Mouse (Mus musculus): ENCODE measurements around the gene Vmn2r87. TPM values are rescaled to one million over a fixed set of nuclear protein-coding genes. Genes with fewer than 3 reads are reported as not detected.
"Not testable (repeated sequence)": the region's sequence is repeated elsewhere in the genome, so short reads cannot be mapped to it uniquely, and the experiment has no call there.

Vmn2r87 gene
- total RNA-seq (2014; fragmentation: Nextera tagmentation) = not detected in 2 replicates
- total RNA-seq (2017) = not detected in 2 replicates

GRCm38 (mm10) chr10:130497296-130497695 is at the start of gene Vmn2r87:
Gene Vmn2r87 (minus strand): TSS chr10:130497396.
- no peak for ATAC-seq (replicated peaks; ENCODE audit: poor library complexity, severe bottlenecking)

DNA sequence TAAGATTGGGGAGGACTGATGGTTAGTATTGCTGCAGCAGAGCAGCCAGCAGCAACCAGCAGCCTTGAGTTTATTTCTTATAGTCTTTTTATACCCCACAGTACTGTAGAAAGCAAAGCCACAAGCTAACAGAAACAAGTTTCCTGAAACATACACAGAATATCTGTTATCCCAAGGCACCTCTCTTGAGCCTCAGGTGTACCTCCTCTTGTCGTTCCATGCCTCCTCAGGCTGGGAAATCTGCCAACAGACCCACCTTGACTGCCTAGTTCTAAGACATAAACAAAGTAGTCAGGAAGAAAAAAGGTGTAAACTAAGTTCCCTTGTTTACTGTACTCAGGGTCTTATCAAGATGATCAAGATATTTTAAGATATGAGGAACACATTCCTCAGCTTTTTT is 47.1 kb upstream of the Vmn2r87 start:
- not testable (repeated sequence) for ATAC-seq (replicated peaks; ENCODE audit: poor library complexity, severe bottlenecking)

GRCm38 (mm10) chr10:130541931-130542691 is 44.9 kb upstream of the Vmn2r87 start:
- ATAC-seq (replicated peaks; ENCODE audit: poor library complexity, severe bottlenecking) = peak; percentile 95

- ATAC-seq (replicated peaks; ENCODE audit: poor library complexity, severe bottlenecking) = peak; percentile 56
Observed at GRCm38 (mm10) chr10:130536101-130536500, 38.9 kb upstream of the Vmn2r87 start.

DNA sequence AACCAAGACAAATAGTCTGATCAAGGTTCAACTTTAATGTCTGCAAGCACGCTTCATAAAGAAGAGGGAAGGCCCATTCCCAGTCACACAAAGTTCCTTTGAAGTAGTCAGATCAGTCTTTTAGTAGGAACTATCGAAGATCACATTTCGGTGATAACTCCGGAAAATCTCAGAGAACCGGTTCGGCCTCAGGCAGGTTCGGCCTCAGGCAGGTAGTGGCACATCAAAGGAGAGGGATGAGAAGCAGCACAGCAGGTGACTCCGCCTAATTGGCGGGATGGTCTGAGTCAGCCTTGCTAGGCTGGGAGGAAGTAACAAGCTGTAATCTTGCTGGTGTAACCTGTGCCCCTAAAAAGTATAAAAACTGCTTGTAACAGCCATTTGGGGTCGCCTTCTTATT is 30.7 kb upstream of the Vmn2r87 start:
- no peak for ATAC-seq (replicated peaks; ENCODE audit: poor library complexity, severe bottlenecking)

DNA sequence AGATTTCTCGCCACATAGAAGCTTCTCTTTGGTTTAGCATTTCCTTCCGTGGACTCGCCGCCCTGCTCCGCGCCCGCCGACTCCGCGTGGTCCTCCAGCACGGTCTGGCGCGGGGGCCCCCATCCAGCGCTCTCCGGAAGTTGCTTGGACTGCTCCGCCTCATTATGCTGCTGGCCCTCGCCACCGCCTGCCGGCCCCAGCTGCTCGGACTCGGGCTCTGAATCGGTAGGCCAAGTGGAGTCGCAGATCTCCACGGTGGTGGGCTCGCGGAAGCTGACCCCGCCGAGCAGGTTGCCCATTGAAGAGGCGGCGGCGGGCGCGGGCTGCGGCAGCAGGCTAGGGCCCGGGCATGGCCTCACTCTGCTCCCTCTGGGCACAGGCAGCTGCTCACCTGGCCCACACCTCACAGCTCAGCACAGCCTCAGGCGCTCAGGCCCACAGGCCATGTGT is 26.9 kb downstream of the Vmn2r87 start:
- peak; percentile 93 for ATAC-seq (replicated peaks; ENCODE audit: poor library complexity, severe bottlenecking)

DNA sequence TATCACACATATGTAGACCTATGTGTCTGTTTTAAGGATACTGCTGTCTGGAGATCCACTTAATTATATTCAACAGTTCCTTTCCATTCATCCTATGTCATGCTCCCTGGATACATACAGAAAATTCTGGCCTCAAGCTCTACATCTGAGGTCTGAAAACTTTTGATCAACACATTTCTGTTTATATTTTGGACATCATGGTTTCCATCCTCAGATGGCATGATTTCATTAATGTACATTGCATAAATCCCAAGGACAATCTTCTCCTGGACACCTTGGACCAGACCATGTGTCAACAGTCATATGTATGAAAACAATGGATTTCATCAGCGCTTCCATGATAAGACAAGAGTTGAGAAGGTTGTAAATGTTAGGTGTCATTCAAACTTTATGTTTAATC is 41.2 kb downstream of the Vmn2r87 start, which contains the start of gene Vmn2r86:
TSS of gene Vmn2r86 (minus strand) at position 101 of the 400 bp plus-strand sequence.
- not testable (repeated sequence) for ATAC-seq (replicated peaks; ENCODE audit: poor library complexity, severe bottlenecking)

- ATAC-seq (replicated peaks; ENCODE audit: poor library complexity, severe bottlenecking) = no peak
Observed at GRCm38 (mm10) chr10:130444776-130445175, 52.4 kb downstream of the Vmn2r87 start.

- not testable (repeated sequence) for ATAC-seq (replicated peaks; ENCODE audit: poor library complexity, severe bottlenecking)
Observed at GRCm38 (mm10) chr10:130434185-130434898, 62.9 kb downstream of the Vmn2r87 start.

DNA sequence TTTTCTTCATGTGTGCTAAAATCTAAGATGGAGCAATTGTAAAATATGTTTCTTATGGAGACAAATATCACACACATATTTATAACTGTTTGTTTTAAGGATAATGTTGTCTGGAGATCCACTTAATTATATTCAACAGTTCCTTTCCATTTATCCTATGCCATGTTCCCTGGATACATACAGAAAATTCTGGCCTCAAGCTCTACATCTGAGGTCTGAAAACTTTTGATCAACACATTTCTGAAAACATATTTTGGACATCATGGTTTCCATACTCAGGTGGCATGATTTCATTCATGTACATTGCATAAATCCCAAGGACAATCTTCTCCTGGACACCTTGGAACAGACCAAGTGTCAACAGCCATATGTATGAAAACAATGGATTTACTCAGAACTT is 67.6 kb downstream of the Vmn2r87 start, which contains the start of gene Vmn2r85:
TSS of gene Vmn2r85 (minus strand) at position 101 of the 400 bp plus-strand sequence.
- ATAC-seq (replicated peaks; ENCODE audit: poor library complexity, severe bottlenecking) = not testable (repeated sequence)

DNA sequence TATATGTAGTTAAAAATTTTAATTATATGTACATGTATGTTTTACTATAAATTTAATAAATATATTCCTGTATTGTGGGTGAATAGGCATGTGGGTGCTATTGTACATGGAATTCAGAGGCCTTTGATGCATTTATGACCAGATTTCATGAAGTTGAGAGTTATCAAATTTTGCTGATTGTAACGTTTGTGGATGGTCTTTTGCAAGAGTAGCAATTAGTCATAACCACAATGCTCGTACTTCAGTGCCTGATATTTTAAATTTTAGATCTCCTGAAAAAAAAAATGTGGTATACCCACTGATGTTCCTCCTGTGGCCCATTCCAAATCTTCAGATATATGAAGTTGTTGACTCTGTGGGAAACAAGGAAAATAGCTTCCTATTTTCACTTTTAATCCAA is 74.8 kb downstream of the Vmn2r87 start:
- not testable (repeated sequence) for ATAC-seq (replicated peaks; ENCODE audit: poor library complexity, severe bottlenecking)

Other genes with a start within 250 kb of the Vmn2r87 start
- gene Neurod4, start 217.2 kb downstream of the Vmn2r87 start, total RNA-seq (2014; fragmentation: Nextera tagmentation) = not detected in 2 replicates
- not detected in 2 replicates for gene Neurod4, start 217.2 kb downstream of the Vmn2r87 start, total RNA-seq (2017)
- gene Tespa1, start 174.5 kb downstream of the Vmn2r87 start, total RNA-seq (2014; fragmentation: Nextera tagmentation) = 31.3 and 54.6 TPM in 2 replicates
- gene Tespa1, start 174.5 kb downstream of the Vmn2r87 start, total RNA-seq (2017) = 32.0 and 37.3 TPM in 2 replicates
- gene Vmn2r84, start 103.1 kb downstream of the Vmn2r87 start, total RNA-seq (2014; fragmentation: Nextera tagmentation) = not detected in 2 replicates
- gene Vmn2r84, start 103.1 kb downstream of the Vmn2r87 start, total RNA-seq (2017) = not detected in 2 replicates
- not detected in 2 replicates for gene Vmn2r85, start 67.7 kb downstream of the Vmn2r87 start, total RNA-seq (2014; fragmentation: Nextera tagmentation)
- not detected in 2 replicates for gene Vmn2r85, start 67.7 kb downstream of the Vmn2r87 start, total RNA-seq (2017)
- gene Vmn2r86, start 41.3 kb downstream of the Vmn2r87 start, total RNA-seq (2014; fragmentation: Nextera tagmentation) = not detected in 2 replicates
- gene Vmn2r86, start 41.3 kb downstream of the Vmn2r87 start, total RNA-seq (2017) = not detected in 2 replicates

Data from granulocyte monocyte progenitor cell, adult 5-6 weeks (primary cell).